Mouse (Mus musculus) B cell, adult 2 months (primary cell): ENCODE measurements around the gene Timm44.

Experiments used
- DNase-seq, 2 experiments: peaks; one replicate each; pipeline ENCODE4 v3.0.0; 2022

The Timm44 gene

GRCm38 (mm10) chr8:4275275-4276110 is at the start of gene Timm44:
TSS of gene Timm44 (minus strand) at chr8:4275913.
- DNase-seq, result peak; percentile 93

GRCm38 (mm10) chr8:4324983-4325750 is 49.5 kb upstream of the Timm44 start, which contains the start of the genes Ccl25 and Elavl1:
TSS of gene Ccl25 (plus strand) at chr8:4325210.
TSS of gene Elavl1 (minus strand) at chr8:4325413.
- DNase-seq, result peak; percentile 97

- DNase-seq, result no peak
These were observed 48.8 kb upstream of the Timm44 start for GRCm38 (mm10) chr8:4324525-4324924.

GRCm38 (mm10) chr8:4323917-4324316 is 48.2 kb upstream of the Timm44 start:
- DNase-seq, result no peak

GRCm38 (mm10) chr8:4322470-4322869 is 46.8 kb upstream of the Timm44 start:
- peak; percentile 87 to 89 for DNase-seq

GRCm38 (mm10) chr8:4321031-4321430 is 45.3 kb upstream of the Timm44 start:
- no peak for DNase-seq

DNA sequence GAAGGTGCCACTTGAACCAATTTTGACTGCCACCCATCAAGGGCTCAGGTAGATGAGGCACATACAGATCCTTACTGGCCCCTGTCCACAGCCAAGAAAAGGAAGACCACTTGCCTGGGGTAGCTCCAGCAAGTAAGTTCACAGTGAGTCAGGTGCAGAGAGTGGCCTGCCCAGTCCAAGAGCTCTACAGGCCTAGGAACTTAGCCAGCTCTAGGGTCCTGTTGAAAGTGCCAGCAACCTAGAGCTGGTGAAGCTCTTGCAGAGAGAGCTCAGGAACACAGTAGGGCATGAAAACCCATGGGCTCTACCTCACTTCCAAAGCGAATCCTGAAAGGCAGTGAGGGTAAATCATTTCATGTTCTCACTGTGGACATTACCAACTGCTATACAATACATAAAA is 44.7 kb upstream of the Timm44 start:
- DNase-seq, result no peak

- no peak for DNase-seq
These were observed 43.8 kb upstream of the Timm44 start for GRCm38 (mm10) chr8:4319573-4319872.

DNA sequence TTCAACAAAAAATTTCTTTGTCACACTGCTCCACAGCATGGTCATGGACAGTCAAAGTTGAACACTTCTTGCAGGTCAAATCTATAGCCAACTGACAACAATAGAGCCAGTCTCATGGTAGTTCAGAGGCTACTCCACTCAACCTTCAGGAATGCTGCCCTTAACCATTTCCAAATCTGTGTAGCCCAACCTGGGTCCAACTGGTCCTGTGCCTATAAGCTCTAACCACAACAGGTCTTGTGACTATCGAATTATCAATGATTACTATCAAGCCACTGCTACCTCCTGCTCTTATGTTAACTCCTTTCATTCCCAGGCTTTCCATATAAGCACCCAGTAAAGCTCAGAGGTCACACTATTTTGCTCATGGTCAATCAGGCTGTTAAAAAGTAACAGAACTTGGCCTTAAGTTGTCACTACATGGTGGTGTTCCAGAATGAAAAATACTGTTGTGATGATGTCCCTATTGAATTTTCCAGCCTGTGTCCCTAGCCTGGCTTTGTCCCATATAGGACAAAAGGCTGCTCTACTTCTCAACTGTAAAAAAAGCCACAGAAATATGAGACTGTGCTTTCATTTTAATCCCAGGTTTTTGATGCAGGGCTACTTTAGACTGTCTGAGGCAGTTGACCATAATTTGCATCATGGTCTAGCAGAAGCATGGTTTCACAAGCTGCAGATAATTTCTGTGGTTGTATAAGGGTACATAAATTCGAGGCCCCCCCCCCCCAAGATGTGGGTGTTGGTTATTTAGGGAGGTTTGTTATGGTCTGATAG is 43.3 kb upstream of the Timm44 start:
- DNase-seq, result no peak

- no peak for DNase-seq
These were observed 42.4 kb upstream of the Timm44 start for GRCm38 (mm10) chr8:4318124-4318523.

- no peak for DNase-seq
These were observed 39.1 kb upstream of the Timm44 start for GRCm38 (mm10) chr8:4314852-4315251.

DNA sequence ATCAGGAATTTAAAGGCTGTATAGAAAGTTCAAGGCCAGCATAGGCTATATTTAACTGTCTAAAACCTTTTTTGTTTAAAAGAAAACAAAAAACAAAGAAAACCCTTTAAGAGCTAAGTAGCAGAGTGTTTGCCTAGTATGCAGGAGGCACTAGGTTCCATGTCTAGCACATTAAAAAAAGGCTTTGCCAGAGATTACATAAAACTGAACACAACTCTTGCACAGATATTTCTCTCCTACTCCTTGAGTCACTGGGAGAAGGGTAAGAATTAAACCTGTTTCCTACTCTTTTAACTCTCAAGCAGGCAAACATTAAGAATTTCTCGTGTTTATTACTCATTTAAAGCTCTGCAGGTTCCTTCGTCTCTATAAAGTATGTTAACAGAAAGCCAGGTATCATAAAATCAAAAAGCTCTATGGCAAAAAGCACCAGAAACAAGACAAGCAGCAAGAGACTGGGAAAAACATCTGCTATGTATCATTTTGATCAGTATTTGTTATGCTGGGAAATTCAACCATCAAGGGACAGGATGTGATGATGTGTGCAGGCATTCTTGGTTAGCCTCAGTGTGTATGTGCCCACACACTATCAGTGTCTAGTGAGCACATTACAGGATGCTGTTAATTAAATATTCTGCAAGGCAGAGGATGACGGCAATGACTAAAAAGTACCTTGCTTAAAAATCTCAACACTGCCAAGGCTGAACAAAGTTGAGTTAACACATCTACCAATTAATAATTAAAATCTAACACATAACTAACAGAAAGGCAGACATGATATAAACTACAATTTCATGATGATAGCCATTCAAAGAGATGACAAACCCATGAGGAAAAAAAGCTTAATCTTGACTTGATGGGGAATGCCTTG is 37.8 kb upstream of the Timm44 start:
- no peak for DNase-seq

GRCm38 (mm10) chr8:4312104-4312503 is 36.4 kb upstream of the Timm44 start:
- no peak for DNase-seq

GRCm38 (mm10) chr8:4305838-4306237 is 30.1 kb upstream of the Timm44 start:
- DNase-seq, result no peak

DNA sequence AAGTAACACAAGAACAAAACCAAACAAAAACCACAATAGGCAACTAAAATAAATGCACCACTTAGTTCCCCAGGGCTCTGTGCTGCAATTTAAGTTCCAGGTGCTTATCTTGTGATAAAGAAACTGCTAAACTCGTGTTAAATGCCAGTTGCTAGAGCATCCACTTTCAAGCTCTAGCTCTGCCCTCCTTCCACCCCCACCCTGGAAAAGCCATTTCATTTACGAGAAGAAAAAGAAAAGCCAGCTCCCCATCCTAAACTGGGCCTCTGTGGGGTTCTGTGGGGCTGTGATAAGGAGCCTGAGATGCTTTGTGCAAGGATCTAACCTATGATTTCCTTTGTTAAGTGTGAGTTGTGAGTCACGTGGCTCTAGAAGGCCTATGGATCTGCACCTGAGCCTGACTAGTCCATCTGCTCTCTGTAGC is 28.4 kb upstream of the Timm44 start:
- no peak for DNase-seq

DNA sequence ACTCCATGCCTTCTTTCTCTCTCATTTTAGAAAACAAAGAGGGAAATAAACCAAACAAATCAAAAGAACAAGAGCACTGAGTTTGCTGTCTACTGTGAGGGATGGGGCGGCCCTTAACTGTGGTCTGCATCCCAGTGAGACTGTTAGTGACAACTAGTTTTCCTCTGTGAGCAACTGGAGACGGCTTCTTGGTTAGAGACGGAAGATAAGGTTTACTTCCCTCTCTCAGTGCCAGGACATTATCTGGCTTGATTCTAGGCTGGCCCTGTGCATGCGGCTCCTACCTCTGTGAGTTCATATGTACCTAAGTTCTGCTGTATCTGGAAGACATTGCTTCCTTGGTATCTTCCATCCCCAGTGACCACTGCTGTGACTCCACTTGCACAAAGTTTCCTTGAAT is 22.1 kb upstream of the Timm44 start:
- no peak for DNase-seq

DNA sequence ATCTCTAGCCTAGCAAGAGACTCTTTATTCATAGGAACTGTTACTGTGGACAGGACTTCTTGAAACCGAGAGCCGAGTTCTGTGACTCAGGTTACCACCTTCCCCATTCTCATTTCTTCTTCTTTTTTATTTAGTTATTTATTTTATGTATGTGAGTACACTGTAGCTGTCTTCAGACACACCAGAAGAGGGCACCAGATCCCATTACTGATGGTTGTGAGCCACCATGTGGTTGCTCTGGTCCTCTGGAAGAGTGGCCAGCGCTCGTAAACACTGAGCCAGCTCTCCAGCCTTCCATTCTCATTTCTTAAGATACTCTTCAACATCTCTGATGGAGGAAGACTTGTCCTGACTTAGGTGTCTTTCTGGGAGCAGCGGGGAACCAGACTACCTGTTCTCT is 17.0 kb upstream of the Timm44 start:
- no peak for DNase-seq

DNA sequence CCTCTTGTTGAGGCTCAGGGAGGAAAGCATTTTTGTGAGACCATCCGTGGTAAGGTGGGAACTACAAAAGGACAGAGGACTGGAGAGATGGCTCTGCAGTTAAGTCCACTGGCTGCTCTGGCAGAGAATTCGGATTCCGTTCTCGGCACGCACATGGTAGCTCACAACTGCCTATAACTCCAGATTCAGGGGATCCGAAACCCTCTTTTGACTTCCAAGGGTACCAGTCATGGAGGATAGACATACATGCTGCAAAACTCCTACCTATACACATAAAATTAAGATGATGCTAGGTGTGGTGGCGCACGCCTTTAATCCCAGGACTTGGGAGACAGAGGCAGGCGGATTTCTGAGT is 375 bp upstream of the Timm44 start:
- no peak for DNase-seq

GRCm38 (mm10) chr8:4269609-4270008 is 6.1 kb downstream of the Timm44 start:
- no peak for DNase-seq

DNA sequence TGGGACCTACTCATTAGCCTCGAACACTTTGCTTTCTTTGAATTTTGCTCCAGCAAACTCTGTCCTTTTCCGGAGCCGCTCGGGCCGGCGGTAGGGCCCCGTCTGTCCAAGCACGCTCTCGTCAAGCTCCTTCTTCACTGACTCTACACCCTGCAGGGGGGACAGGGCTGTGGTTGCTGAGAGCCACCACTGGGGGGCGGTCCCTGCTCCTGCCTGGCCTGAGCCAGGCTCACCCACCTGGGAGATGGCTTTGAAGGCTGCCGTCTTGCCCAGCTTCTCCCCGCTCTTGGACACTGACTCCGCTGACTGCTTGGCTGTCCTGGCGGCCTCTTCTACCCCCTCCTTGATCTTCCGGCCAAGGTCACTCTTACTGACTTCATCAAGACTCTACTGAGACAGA is 8.1 kb downstream of the Timm44 start:
- peak; percentile 43 for DNase-seq

DNA sequence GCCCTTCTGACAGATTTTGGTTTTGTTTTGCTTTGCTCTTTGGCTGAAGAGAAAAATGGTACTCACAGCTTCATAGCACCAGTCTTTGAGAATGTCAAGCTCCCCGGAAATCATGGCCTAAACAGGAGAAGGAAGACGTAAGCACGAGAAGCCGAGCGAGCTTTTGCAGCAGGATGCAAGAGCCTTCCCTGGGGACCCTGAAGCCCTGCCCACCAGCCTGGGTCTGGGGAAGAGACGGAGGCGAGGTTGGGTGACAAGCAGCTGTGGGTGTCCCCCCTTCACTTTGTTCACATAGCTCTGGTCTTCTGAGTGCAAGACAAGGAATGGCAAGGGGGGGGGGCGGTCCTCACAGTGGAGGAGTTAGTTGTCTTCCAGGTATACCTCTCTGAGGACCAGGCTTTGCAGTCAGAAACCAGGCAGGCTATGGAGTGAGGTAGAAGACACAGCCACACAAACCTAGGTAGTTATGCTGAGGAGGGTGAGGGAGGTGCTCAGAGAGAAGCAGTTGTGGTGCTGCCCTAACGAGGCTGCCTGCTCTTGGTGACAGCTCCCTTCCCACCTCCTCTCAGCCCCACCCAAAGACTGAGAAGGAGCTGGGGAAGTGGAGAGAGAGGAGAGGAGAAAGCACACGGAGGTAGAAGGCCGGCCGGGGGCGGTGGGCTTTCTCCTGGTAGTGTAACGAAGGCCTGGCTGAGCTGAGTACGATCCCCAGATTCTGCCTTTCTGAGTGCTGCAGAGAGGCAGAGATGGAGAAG is 10.4 kb downstream of the Timm44 start:
- DNase-seq, result no peak
